Mouse (Mus musculus): ENCODE measurements around the gene Tsku. TPM values are rescaled to one million over a fixed set of nuclear protein-coding genes. Genes with fewer than 3 reads are reported as not detected.
A peak's percentile ranks its signal among the peaks of the same experiment; 100 is the strongest.

The Tsku gene
- polyA plus RNA-seq, 1 experiment = 8.4 TPM

DNA sequence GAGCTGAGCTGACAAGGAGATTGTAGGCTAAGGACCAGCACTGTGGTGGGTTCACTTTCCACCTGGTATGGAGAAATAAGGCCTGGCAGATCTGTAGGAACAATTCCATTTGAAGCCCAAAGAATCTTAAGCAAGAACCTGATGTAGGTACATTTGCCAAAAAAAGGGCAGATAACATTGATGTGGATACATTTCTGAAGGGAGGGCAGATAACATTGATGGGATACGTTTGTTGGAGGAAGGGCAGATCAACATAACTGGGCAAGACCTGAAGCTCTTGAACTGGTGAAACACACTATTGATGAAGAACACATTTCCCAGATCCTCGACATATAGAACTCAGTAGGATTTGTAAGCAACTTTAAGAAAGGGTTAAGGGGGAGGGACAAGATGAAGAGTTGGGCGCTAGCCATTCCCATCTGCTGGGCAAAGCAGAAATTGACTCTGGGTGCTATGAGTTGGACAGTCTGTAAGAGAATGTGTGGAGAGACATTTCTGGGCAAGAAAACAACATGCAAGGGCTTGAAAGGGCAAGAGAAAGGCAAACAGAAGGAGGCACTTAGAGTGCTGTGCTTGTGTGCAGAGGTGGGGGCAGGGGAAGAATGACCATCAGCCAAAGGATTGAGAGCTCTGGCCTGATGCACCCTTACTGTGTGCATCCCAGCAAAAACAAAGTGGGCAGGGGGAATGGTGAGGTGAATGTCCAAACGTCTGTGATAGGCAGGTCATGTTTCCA, 48.8 kb downstream of the Tsku start:
- H3K27me3 ChIP-seq (ENCODE audit: control insufficient read depth, insufficient read depth, insufficient read length) = no peaks in the 10 kb centered on the region
- no peak for TF ChIP-seq MYOG (IDR thresholded peaks at IDR 0.05; ENCODE audit: control insufficient read depth in 1 of 3, insufficient read depth in 1 of 3, insufficient read length in 2 of 3, low read depth in 2 of 3)
- no peak for TF ChIP-seq REST (IDR thresholded peaks at IDR 0.05; ENCODE audit: insufficient read depth, insufficient read length)
- H3K4me3 ChIP-seq = no peak overlapping the region
- no peaks in the 10 kb centered on the region for H3K36me3 ChIP-seq (ENCODE audit: control insufficient read depth, insufficient read depth)
- no peak overlapping the region for H3ac ChIP-seq (ENCODE audit: control insufficient read depth, insufficient read length)
- no peak overlapping the region for H3K4me2 ChIP-seq (ENCODE audit: low read depth)
- no peaks in the 10 kb centered on the region for H3K79me2 ChIP-seq (ENCODE audit: control insufficient read depth, insufficient read depth)

DNA sequence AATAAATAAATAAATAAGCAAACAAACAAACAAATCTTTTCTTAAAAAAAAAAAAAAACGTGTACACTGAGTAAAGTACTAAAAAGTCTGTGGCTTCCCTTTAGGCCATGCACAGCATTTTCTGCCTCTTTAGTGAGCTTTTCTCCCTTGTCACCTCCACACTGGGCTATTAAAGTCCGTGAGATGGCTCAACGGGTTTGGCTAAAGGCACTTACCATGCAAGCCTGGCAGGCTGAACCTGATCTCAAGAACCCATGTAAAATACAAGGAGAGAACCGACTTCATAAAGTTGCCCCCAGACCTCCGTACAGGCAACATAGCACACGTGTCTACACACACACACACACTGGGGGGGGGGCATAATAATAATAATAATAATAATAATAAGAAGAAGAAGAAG, 50.9 kb downstream of the Tsku start:
- no peak overlapping the region for H3K4me2 ChIP-seq (ENCODE audit: low read depth)
- no peaks in the 10 kb centered on the region for H3K36me3 ChIP-seq (ENCODE audit: control insufficient read depth, insufficient read depth)
- H3K27me3 ChIP-seq (ENCODE audit: control insufficient read depth, insufficient read depth, insufficient read length) = no peaks in the 10 kb centered on the region
- no peak for TF ChIP-seq MAX (IDR thresholded peaks at IDR 0.05; ENCODE audit: low read depth)
- TF ChIP-seq POLR2AphosphoS2 (IDR thresholded peaks at IDR 0.05; ENCODE audit: insufficient read length, low read depth) = no peak
- TF ChIP-seq POLR2A (IDR thresholded peaks at IDR 0.05; ENCODE audit: insufficient read length, low read depth) = no peak
- no peak for TF ChIP-seq USF1 (IDR thresholded peaks at IDR 0.05; ENCODE audit: low read depth)
- TF ChIP-seq MYOD1 (IDR thresholded peaks at IDR 0.05; ENCODE audit: control insufficient read depth in 1 of 3, insufficient read length in 2 of 3, low read depth in 2 of 3) = no peak
- TF ChIP-seq TCF3 (IDR thresholded peaks at IDR 0.05; ENCODE audit: insufficient read length, low read depth) = no peak
- peak overlapping the region; percentile 39 for H3K4me3 ChIP-seq
- H3ac ChIP-seq (ENCODE audit: control insufficient read depth, insufficient read length) = no peak overlapping the region
- no peaks in the 10 kb centered on the region for H3K79me2 ChIP-seq (ENCODE audit: control insufficient read depth, insufficient read depth)

DNA sequence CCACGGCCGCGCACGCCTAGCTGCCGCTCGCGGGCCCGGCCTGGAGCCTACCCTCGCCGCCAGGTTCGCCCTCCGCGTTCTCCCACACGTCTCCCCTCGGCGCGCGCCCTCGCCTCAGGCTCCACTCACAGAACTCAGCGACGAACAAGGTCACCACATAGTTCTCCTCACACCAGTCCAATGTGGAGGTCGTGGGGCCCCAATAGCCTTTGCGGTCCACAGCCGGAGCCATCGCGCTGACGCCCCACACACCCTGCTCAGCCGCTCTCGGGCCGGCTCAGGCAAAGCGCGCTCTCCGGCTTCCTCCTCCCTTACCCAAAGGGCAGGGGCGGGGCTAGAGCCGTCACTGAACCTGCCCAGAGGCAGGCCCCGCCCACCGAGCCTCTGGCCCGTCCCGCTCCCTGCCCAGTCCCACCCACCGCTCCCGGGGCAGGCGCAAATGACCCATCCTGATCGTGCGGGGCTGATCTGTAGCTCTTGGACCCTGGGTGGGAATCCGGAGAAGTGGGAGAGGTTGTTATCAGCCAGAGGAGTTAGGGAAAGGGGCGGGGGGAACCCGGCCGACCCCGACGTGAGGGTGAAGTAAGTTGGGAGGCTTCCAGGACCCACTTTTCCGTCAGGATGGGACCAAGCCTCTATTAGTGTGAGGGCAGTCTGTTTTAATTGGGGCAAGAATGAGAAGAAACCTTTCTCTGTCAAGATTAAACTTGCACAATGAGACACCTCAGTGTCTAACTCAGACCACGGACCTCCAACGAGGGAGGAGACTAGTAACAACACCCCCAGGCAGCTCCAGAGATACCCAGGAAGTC, 51.7 kb downstream of the Tsku start:
- H3ac ChIP-seq (ENCODE audit: control insufficient read depth, insufficient read length) = peak overlapping the region; percentile 54
- peak overlapping the region; percentile 83 for H3K4me2 ChIP-seq (ENCODE audit: low read depth)
- H3K36me3 ChIP-seq (ENCODE audit: control insufficient read depth, insufficient read depth) = no peaks in the 10 kb centered on the region
- peak overlapping the region; percentile 39 for H3K4me3 ChIP-seq
- H3K27me3 ChIP-seq (ENCODE audit: control insufficient read depth, insufficient read depth, insufficient read length) = no peaks in the 10 kb centered on the region
- no peaks in the 10 kb centered on the region for H3K79me2 ChIP-seq (ENCODE audit: control insufficient read depth, insufficient read depth)
- TF ChIP-seq CEBPB (IDR thresholded peaks at IDR 0.05; ENCODE audit: insufficient read depth, poor library complexity, severe bottlenecking) = no peak
- TF ChIP-seq E2F4 (IDR thresholded peaks at IDR 0.05; ENCODE audit: insufficient read depth) = no peak
- TF ChIP-seq USF1 (IDR thresholded peaks at IDR 0.05; ENCODE audit: low read depth) = no peak
- TF ChIP-seq MYOD1 (IDR thresholded peaks at IDR 0.05; ENCODE audit: control insufficient read depth in 1 of 3, insufficient read length in 2 of 3, low read depth in 2 of 3) = no peak
- no peak for TF ChIP-seq MYOG (IDR thresholded peaks at IDR 0.05; ENCODE audit: control insufficient read depth in 1 of 3, insufficient read depth in 1 of 3, insufficient read length in 2 of 3, low read depth in 2 of 3)
- no peak for TF ChIP-seq MAX (IDR thresholded peaks at IDR 0.05; ENCODE audit: low read depth)
- TF ChIP-seq SRF (IDR thresholded peaks at IDR 0.05; ENCODE audit: control insufficient read depth, insufficient read length, low read depth) = no peak
- peak; percentile 91 for TF ChIP-seq POLR2AphosphoS2 (IDR thresholded peaks at IDR 0.05; ENCODE audit: insufficient read length, low read depth)
- no peak for TF ChIP-seq TCF12 (IDR thresholded peaks at IDR 0.05; ENCODE audit: insufficient read depth, poor library complexity, severe bottlenecking)
- no peak for TF ChIP-seq TCF3 (IDR thresholded peaks at IDR 0.05; ENCODE audit: insufficient read length, low read depth)
- TF ChIP-seq REST (IDR thresholded peaks at IDR 0.05; ENCODE audit: insufficient read depth, insufficient read length) = no peak
- TF ChIP-seq POLR2A (IDR thresholded peaks at IDR 0.05; ENCODE audit: insufficient read length, low read depth) = peak; percentile 98

DNA sequence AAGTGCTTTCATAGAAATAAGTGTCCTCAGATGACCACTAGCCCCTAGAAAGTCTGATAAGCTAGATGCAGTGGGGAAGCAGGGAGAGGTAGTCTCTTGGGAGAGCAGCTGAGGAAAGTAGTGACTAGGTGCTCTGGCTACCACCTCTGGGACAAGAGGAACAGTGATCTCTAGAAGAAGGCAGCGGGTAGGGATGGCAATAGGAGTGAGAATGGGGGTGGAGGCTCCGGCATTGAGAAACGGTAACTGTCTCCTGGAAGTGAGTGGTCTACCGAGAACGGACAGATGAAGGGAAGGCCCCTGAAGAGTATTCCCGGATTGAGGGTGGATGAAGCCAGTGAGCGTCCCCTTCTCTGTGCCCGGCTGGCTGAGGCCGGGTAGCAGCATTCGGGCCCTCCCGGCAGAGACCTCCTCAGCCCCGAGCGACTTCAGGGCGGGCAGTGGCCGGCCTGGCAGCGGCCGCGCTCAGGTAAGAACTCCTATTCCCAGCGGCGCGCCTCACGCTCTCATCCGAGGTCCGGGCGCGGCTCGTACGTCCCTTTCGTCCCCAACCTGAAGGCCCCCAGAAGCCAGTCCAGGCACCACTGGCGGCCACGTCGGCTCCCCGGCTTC, 52.4 kb downstream of the Tsku start:
- H3K79me2 ChIP-seq (ENCODE audit: control insufficient read depth, insufficient read depth) = no peaks in the 10 kb centered on the region
- TF ChIP-seq TCF3 (IDR thresholded peaks at IDR 0.05; ENCODE audit: insufficient read length, low read depth) = no peak
- TF ChIP-seq E2F4 (IDR thresholded peaks at IDR 0.05; ENCODE audit: insufficient read depth) = no peak
- no peak for TF ChIP-seq CEBPB (IDR thresholded peaks at IDR 0.05; ENCODE audit: insufficient read depth, poor library complexity, severe bottlenecking)
- no peak for TF ChIP-seq POLR2AphosphoS2 (IDR thresholded peaks at IDR 0.05; ENCODE audit: insufficient read length, low read depth)
- TF ChIP-seq REST (IDR thresholded peaks at IDR 0.05; ENCODE audit: insufficient read depth, insufficient read length) = no peak
- no peak for TF ChIP-seq MYOD1 (IDR thresholded peaks at IDR 0.05; ENCODE audit: control insufficient read depth in 1 of 3, insufficient read length in 2 of 3, low read depth in 2 of 3)
- no peak for TF ChIP-seq MAX (IDR thresholded peaks at IDR 0.05; ENCODE audit: low read depth)
- no peak for TF ChIP-seq TCF12 (IDR thresholded peaks at IDR 0.05; ENCODE audit: insufficient read depth, poor library complexity, severe bottlenecking)
- TF ChIP-seq SRF (IDR thresholded peaks at IDR 0.05; ENCODE audit: control insufficient read depth, insufficient read length, low read depth) = no peak
- peak overlapping the region; percentile 74 for H3K4me2 ChIP-seq (ENCODE audit: low read depth)
- H3K36me3 ChIP-seq (ENCODE audit: control insufficient read depth, insufficient read depth) = no peaks in the 10 kb centered on the region
- H3K27me3 ChIP-seq (ENCODE audit: control insufficient read depth, insufficient read depth, insufficient read length) = no peaks in the 10 kb centered on the region
- peak overlapping the region; percentile 39 for H3K4me3 ChIP-seq
- H3ac ChIP-seq (ENCODE audit: control insufficient read depth, insufficient read length) = peak overlapping the region; percentile 54

Measured in myocyte (in vitro differentiated cells).